Mouse (Mus musculus) adrenal gland, postnatal 25 days (tissue): ENCODE measurements at regions not wholly inside any gene's neighbourhood (a gene's known extent, or its start where the extent isn't known, plus 50 kb on each side); places are given as distances from the start of the nearest gene placed in this dataset.
"Not testable (repeated sequence)": the region's sequence is repeated elsewhere in the genome, so short reads cannot be mapped to it uniquely, and the experiment has no call there.

Experiments used
- DNase-seq: peaks from one replicate; pipeline ENCODE4 v3.0.0; 2021; ENCODE audit warnings: mixed read lengths

GRCm38 (mm10) chr3:111194541-111194940, 943.7 kb upstream of the Prmt6 start:
- DNase-seq = no peak

DNA sequence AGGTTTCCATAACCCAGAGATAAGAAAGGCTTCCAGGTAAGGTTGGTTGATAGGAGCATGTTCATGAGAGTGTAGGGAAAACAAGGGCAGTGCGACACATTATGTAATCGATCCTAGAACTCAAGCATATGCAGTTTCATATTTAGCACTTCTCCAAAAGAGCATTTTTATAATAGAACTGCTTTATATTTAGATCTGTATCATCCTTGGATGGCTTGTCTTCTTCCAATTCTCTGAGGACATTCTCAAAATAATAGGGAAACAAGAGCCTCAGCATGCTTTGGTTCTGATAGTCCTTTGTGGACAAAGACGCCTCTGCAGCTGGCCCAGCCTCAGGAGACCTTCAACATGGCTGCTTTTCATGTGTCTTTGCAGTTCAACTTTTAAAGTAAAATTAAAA, 915.9 kb upstream of the Prmt6 start:
- DNase-seq = no peak

DNA sequence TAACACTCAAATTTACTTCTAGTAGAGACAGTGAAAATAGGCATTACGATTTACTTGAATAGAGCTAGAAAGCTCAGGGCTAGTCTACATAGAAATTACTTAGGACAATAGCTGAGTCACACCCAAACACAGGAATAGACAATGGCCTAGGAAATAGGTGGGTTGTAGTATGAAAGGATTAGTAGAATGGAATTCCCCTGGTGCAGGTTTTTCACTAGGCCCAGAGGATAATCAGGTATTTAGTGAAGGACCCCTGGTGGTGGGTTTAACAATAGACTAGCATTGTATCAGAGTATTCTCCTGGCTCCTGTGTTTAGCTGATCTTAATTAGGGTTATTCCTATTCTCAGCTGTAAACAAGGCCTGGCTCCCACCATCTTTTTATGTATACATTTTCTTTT, 890.4 kb upstream of the Prmt6 start:
- not testable (repeated sequence) for DNase-seq

DNA sequence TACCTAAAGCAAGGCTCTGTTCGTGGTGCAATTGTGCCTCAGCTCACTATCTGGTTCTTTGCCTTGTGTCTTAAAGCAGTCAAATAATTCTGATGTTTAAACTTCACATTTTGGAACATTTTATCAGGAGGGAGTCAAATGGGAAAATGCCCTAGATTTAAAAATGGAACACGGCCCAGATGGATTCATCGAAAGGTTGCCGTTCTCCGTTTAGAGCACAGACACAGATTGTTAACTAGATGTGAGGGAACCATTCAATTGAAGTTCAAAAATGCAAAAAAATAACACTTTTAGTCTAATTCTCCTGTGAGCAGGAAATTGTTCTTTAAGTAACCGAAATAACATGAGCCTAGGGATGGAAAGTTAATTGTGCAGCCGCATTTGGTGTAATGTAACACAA, 858.2 kb upstream of the Prmt6 start:
- DNase-seq = no peak

DNA sequence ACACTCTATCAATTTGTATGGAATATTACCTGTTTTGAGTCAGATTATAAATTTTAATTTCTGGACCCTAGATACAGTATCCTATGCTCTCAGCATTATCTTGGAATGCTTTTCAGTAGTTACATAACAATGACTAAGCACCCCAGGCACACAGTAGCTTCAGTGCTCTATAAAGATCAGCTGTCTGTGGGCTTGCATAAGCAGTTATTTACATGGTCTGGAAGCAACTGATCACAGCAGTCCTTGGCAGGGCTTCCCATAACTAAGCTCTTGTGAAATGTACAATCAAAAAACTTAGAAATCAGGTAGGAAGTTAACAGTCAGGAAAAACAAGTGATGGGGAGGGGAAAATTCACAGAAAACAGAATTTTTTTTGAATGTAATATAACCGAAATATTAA, 851.8 kb upstream of the Prmt6 start:
- no peak for DNase-seq

DNA sequence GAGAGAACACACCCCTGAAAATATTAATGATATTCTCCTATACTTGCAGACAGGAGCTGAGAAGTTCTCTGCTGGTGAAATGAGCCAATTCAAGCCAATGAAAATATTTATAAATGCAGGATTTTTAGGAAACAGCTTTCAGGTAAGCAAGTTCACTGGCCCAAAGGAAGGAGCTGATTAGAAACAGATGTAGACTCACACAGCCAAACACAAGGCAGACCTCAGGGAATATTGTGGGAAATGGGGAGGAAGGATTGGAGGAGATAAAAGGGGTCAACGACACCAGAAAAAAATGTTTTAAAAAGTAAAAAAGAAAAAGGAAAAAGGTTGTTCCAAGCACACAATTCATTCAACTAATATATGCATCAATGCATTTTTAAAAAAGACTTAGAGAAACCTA, 823.5 kb upstream of the Prmt6 start:
- no peak for DNase-seq

DNA sequence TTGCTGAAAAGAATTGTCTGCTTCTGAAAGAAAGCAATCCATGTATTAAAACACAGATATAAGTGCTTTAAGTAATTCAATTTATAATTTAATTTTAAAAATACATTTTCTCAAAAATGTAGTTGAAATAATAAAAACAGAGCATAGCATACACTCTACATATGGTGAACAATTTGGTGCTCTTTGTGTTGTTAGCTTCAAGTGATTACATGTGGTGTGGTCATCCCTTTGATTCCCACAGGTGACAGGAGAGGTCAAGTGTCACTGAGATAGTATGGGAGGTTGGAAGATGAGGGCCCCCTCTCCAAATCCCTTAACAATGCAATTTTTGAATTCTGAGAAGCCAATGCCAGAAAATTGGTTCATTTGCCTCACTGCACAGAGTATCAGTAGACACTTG, 819.5 kb upstream of the Prmt6 start:
- DNase-seq = no peak

DNA sequence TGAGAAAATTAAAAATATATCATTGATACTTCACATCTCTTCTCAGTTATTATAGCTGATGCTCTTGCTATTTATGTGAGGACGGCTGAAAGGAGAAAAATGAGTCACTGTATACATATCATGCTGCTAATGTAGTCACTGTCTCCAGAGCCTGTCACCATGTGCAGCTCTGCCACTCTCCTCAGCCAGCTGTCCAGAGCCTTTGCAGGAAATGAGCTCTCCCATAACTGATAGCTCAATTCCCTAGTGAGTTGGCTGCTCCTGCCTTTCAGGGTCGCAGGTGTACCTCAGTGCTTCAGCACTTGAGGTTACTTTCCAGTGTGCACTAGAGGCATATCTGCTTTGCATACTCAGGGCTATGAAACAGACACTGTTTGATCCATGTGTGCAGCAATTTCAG, 819.0 kb upstream of the Prmt6 start:
- DNase-seq = no peak

- DNase-seq = peak; percentile 8
Measured at GRCm38 (mm10) chr3:111069156-111069555, 818.4 kb upstream of the Prmt6 start.

DNA sequence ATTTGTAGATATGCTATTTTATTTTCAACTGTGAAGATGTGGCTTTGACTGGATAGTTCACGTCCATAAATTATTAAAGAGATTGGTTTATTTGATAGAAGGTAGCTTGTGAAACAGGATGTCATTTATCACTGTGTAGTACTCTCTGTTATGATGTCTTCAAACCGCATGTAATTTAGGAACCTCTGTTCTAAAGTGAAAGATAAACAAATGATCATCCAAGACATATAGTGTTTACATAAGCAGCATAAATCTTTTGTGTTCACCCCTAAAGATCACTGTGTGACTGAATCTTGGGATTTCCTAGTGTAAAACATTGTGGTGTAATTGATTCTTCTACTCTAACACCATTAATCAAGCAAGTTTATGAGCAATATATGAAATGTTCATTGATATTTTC, 798.8 kb upstream of the Prmt6 start:
- no peak for DNase-seq
